Comparison of ENCODE assay signal across 7 mouse cellular contexts in the genomic region with DNA sequence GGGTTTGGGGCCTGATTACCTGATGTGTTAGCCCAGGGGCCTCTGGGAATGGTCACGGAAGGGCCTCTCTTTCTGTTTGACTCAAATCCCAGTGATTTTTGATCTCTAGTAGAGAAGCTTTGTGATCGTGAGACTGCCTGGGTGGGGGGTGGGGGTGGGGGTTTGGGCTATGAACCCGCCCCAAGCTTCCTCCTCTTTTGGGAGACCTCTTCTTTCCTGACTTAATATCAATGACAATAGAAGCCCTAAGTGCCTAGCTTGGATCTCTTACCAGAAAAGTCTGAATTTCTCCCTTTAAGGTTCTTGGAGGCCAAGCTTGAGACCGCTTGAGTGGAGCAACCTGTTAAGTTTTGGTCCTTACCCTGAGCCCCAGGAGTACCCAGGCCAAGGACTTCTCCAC. TPM values are rescaled to one million over a fixed set of nuclear protein-coding genes. Genes with fewer than 3 reads are reported as not detected.
DNase-seq lines count a peak whose midpoint lies in the region; ATAC-seq and TF ChIP-seq lines count a peak whose summit lies in the region.

No protein-coding gene starts in this region.

- no peak for DNase-seq in lung, postnatal 0 days (ENCODE audit: low spot score)
- DNase-seq in lung, postnatal 14 days, result no peak
- DNase-seq in liver, embryonic 13.5 days, result no peak
- no peak for DNase-seq in stomach, postnatal 0 days (ENCODE audit: low spot score)
- no peak for DNase-seq in thymus, postnatal 25 days
- DNase-seq in right cerebral cortex, postnatal 14 days, result no peak

- H3K4me2 ChIP-seq in lung, postnatal 0 days (replicated peaks; ENCODE audit: low read depth, low read length), result peak overlapping the region; percentile 93
- peak overlapping the region; percentile 100 for H3K4me2 ChIP-seq in forebrain, embryonic 16.5 days (ENCODE audit: low read length)
- H3K4me2 ChIP-seq in liver, embryonic 13.5 days, result peak overlapping the region; percentile 69
- peak overlapping the region; percentile 92 for H3K4me2 ChIP-seq in stomach, postnatal 0 days (replicated peaks; ENCODE audit: low read depth)

- no peaks in the 10 kb centered on the region for H3K27me3 ChIP-seq in lung, postnatal 0 days (replicated peaks; ENCODE audit: insufficient read depth, low read length)
- no peaks in the 10 kb centered on the region for H3K27me3 ChIP-seq in forebrain, embryonic 16.5 days (replicated peaks; ENCODE audit: control insufficient read depth, insufficient read depth, low read length)
- peaks cover 73% of the 10 kb centered on the region for H3K27me3 ChIP-seq in liver, embryonic 13.5 days
- H3K27me3 ChIP-seq in stomach, postnatal 0 days (ENCODE audit: control insufficient read depth, insufficient read depth, low read length), result no peaks in the 10 kb centered on the region

- no peaks in the 10 kb centered on the region for H3K9me3 ChIP-seq in lung, postnatal 0 days (ENCODE audit: low read length)
- H3K9me3 ChIP-seq in forebrain, embryonic 16.5 days (ENCODE audit: control insufficient read depth, low read length), result no peaks in the 10 kb centered on the region
- H3K9me3 ChIP-seq in liver, embryonic 13.5 days (replicated peaks), result no peaks in the 10 kb centered on the region
- no peaks in the 10 kb centered on the region for H3K9me3 ChIP-seq in stomach, postnatal 0 days (ENCODE audit: control insufficient read depth, low read length)

- H3K4me3 ChIP-seq in lung, postnatal 0 days (ENCODE audit: low read depth, low read length), result peak overlapping the region; percentile 87; the same call in 1 of the 2 replicates
- H3K4me3 ChIP-seq in forebrain, embryonic 16.5 days (replicated peaks; ENCODE audit: low read length), result peak overlapping the region; percentile 90; the same call in 1 of the 2 replicates
- peak overlapping the region; percentile 30; the same call in 1 of the 2 replicates for H3K4me3 ChIP-seq in liver, embryonic 13.5 days (replicated peaks)
- H3K4me3 ChIP-seq in stomach, postnatal 0 days (ENCODE audit: low read depth, low read length), result peak overlapping the region; percentile 85

- H3K4me1 ChIP-seq in lung, postnatal 0 days (ENCODE audit: insufficient read depth, low read depth, low read length), result peaks cover 6% of the 10 kb centered on the region; the same call in 1 of the 2 replicates
- H3K4me1 ChIP-seq in forebrain, embryonic 16.5 days (replicated peaks; ENCODE audit: control insufficient read depth, insufficient read depth, low read length), result peaks cover 20% of the 10 kb centered on the region
- H3K4me1 ChIP-seq in liver, embryonic 13.5 days (replicated peaks), result peaks cover 27% of the 10 kb centered on the region
- H3K4me1 ChIP-seq in stomach, postnatal 0 days (replicated peaks; ENCODE audit: control insufficient read depth, insufficient read depth), result peaks cover 4% of the 10 kb centered on the region; the same call in 1 of the 2 replicates

- WGBS in lung, postnatal 0 days, result 36% methylated on average over 4 of the region's 4 CpGs
- 32% methylated on average over 4 of the region's 4 CpGs for WGBS in forebrain, embryonic 16.5 days
- WGBS in liver, embryonic 13.5 days (ENCODE audit: insufficient replicate concordance), result 27% methylated on average over 4 of the region's 4 CpGs
- WGBS in stomach, postnatal 0 days, result 37% methylated on average over 4 of the region's 4 CpGs

- no peak for TF ChIP-seq EP300 in lung, postnatal 0 days (IDR thresholded peaks at IDR 0.05)
- TF ChIP-seq EP300 in stomach, postnatal 0 days (optimal IDR thresholded peaks at IDR 0.05), result no peak

- H3K27ac ChIP-seq in lung, postnatal 0 days (ENCODE audit: low read length), result no peak overlapping the region
- no peak overlapping the region for H3K27ac ChIP-seq in forebrain, embryonic 16.5 days (ENCODE audit: low read length)
- H3K27ac ChIP-seq in liver, embryonic 13.5 days, result no peak overlapping the region
- H3K27ac ChIP-seq in stomach, postnatal 0 days (replicated peaks), result no peak overlapping the region

- no peak for ATAC-seq in lung, postnatal 0 days
- no peak for ATAC-seq in forebrain, embryonic 16.5 days
- no peak for ATAC-seq in liver, embryonic 13.5 days (ENCODE audit: low read depth)
- ATAC-seq in stomach, postnatal 0 days (ENCODE audit: low FRiP score, low TSS enrichment), result no peak

- TF ChIP-seq CTCF in lung, postnatal 0 days (IDR thresholded peaks at IDR 0.05), result no peak
- TF ChIP-seq CTCF in stomach, postnatal 0 days (IDR thresholded peaks at IDR 0.05; ENCODE audit: low read depth), result no peak

- no peak overlapping the region for H3K9ac ChIP-seq in lung, postnatal 0 days (replicated peaks; ENCODE audit: low read depth)
- H3K9ac ChIP-seq in forebrain, embryonic 16.5 days (replicated peaks; ENCODE audit: low read depth, low read length), result no peak overlapping the region
- H3K9ac ChIP-seq in liver, embryonic 13.5 days, result no peak overlapping the region
- H3K9ac ChIP-seq in stomach, postnatal 0 days (ENCODE audit: low read length), result peak overlapping the region; percentile 55

- H3K36me3 ChIP-seq in lung, postnatal 0 days (ENCODE audit: insufficient read depth, low read length), result no peaks in the 10 kb centered on the region
- H3K36me3 ChIP-seq in forebrain, embryonic 16.5 days (ENCODE audit: control insufficient read depth, insufficient read depth), result no peaks in the 10 kb centered on the region
- no peaks in the 10 kb centered on the region for H3K36me3 ChIP-seq in liver, embryonic 13.5 days
- no peaks in the 10 kb centered on the region for H3K36me3 ChIP-seq in stomach, postnatal 0 days (ENCODE audit: control insufficient read depth, insufficient read depth, low read length)

RNA-seq across cellular contexts. Expression of gene Ier5l, which starts 0.8 kb away (rescaled TPM):
- polyA plus RNA-seq in lung, postnatal 0 days (2015; fragmentation: Nextera tagmentation; extraction: Ambion mirVana), result 3.6 and 4.0 TPM in 2 replicates
- 1.5 and 1.8 TPM in 2 replicates for polyA plus RNA-seq in forebrain, embryonic 16.5 days (2015; fragmentation: Nextera tagmentation; extraction: Ambion mirVana)
- 0.12 and 0.13 TPM in 2 replicates for polyA plus RNA-seq in liver, embryonic 13.5 days (2015; fragmentation: Nextera tagmentation; extraction: Ambion mirVana)
- 1.8 and 4.4 TPM in 2 replicates for polyA plus RNA-seq in stomach, postnatal 0 days (2015; fragmentation: Nextera tagmentation; extraction: Ambion mirVana)

RNA-seq across cellular contexts. Expression of gene Ptpa, which starts 58.9 kb away (rescaled TPM):
- 88.0 and 93.3 TPM in 2 replicates for polyA plus RNA-seq in lung, postnatal 0 days (2015; fragmentation: Nextera tagmentation; extraction: Ambion mirVana)
- polyA plus RNA-seq in forebrain, embryonic 16.5 days (2015; fragmentation: Nextera tagmentation; extraction: Ambion mirVana), result 146 and 163 TPM in 2 replicates
- polyA plus RNA-seq in liver, embryonic 13.5 days (2015; fragmentation: Nextera tagmentation; extraction: Ambion mirVana), result 142 and 147 TPM in 2 replicates
- polyA plus RNA-seq in stomach, postnatal 0 days (2015; fragmentation: Nextera tagmentation; extraction: Ambion mirVana), result 76.6 and 79.6 TPM in 2 replicates

RNA-seq across cellular contexts. Expression of gene Crat, which starts 59.2 kb away (rescaled TPM):
- 36.5 and 37.4 TPM in 2 replicates for polyA plus RNA-seq in lung, postnatal 0 days (2015; fragmentation: Nextera tagmentation; extraction: Ambion mirVana)
- 21.3 and 21.4 TPM in 2 replicates for polyA plus RNA-seq in forebrain, embryonic 16.5 days (2015; fragmentation: Nextera tagmentation; extraction: Ambion mirVana)
- polyA plus RNA-seq in liver, embryonic 13.5 days (2015; fragmentation: Nextera tagmentation; extraction: Ambion mirVana), result 20.5 and 23.9 TPM in 2 replicates
- polyA plus RNA-seq in stomach, postnatal 0 days (2015; fragmentation: Nextera tagmentation; extraction: Ambion mirVana), result 22.0 and 25.9 TPM in 2 replicates

Comparison
In these comparisons a context has a peak if more than half of its experiments do, and no peak if none do; other contexts are left out.
1. H3K4me3 ChIP-seq: peak in every context shown above with its lines; median percentile 90 in forebrain, embryonic 16.5 days; 87 in lung, postnatal 0 days; 85 in stomach, postnatal 0 days; 30 in liver, embryonic 13.5 days.